In genomic region chr1:88261706-88262105, GRCm38 (mm10) we compare ENCODE assay signal across 18 mouse cellular contexts. TPM values are rescaled to one million over a fixed set of nuclear protein-coding genes. Genes with fewer than 3 reads are reported as not detected.
DNase-seq lines count a peak whose midpoint lies in the region; ATAC-seq and TF ChIP-seq lines count a peak whose summit lies in the region.
"Had no signal": no experiment of that assay in that cellular context is flagged by ENCODE, and none has a peak within 500 bp of the region (broad histone marks: within the 10 kb centered on the region; RNA-seq: fewer than 3 reads in every experiment).

No protein-coding gene starts in this region.

- H3K4me1 ChIP-seq in forebrain, embryonic 14.5 days (ENCODE audit: control insufficient read depth, insufficient read depth, low read length) = no peaks in the 10 kb centered on the region
- no peaks in the 10 kb centered on the region for H3K4me1 ChIP-seq in forebrain, embryonic 10.5 days
- no peaks in the 10 kb centered on the region for H3K4me1 ChIP-seq in limb, embryonic 14.5 days (ENCODE audit: control insufficient read depth, insufficient read depth, low read length)

- WGBS in forebrain, embryonic 14.5 days = 88% methylated on average over 7 of the region's 7 CpGs
- 89% methylated on average over 7 of the region's 7 CpGs for WGBS in forebrain, embryonic 10.5 days
- WGBS in limb, embryonic 14.5 days = 84% methylated on average over 7 of the region's 7 CpGs

- H3K27ac ChIP-seq in forebrain, embryonic 14.5 days (ENCODE audit: low read depth, low read length) = no peak overlapping the region
- H3K27ac ChIP-seq in forebrain, embryonic 10.5 days = no peak overlapping the region
- no peak overlapping the region for H3K27ac ChIP-seq in limb, embryonic 14.5 days (replicated peaks; ENCODE audit: low read depth, low read length)
- H3K27ac ChIP-seq: heart, embryonic 13.5 days had no signal

- H3K4me3 ChIP-seq in forebrain, embryonic 14.5 days (ENCODE audit: low read depth, low read length) = no peak overlapping the region
- H3K4me3 ChIP-seq in forebrain, embryonic 10.5 days = no peak overlapping the region
- H3K4me3 ChIP-seq in limb, embryonic 14.5 days (replicated peaks; ENCODE audit: low read length) = no peak overlapping the region
- H3K4me3 ChIP-seq: heart, embryonic 13.5 days had no signal

- no peak overlapping the region for H3K4me2 ChIP-seq in forebrain, embryonic 14.5 days (ENCODE audit: low read length)
- no peak overlapping the region for H3K4me2 ChIP-seq in limb, embryonic 14.5 days (replicated peaks; ENCODE audit: low read depth, low read length, severe bottlenecking)
- H3K4me2 ChIP-seq: heart, embryonic 13.5 days had no signal

- H3K9ac ChIP-seq in forebrain, embryonic 14.5 days (ENCODE audit: low read length) = no peak overlapping the region
- no peak overlapping the region for H3K9ac ChIP-seq in limb, embryonic 14.5 days (ENCODE audit: low read depth, low read length, severe bottlenecking)

- no peak for TF ChIP-seq POLR2A in limb, embryonic 14.5 days (IDR thresholded peaks at IDR 0.05; ENCODE audit: borderline replicate concordance, extremely low read depth, insufficient read depth, insufficient read length)

- DNase-seq in forebrain, embryonic 14.5 days (ENCODE audit: low spot score) = no peak
- no peak for DNase-seq in forebrain, embryonic 10.5 days (ENCODE audit: extremely low spot score, low spot score)
- DNase-seq in ovary, postnatal 36 days (ENCODE audit: low spot score) = peak; percentile 53
- no peak for DNase-seq in ovary, postnatal 10 days (ENCODE audit: low spot score)
- DNase-seq in limb, embryonic 14.5 days (ENCODE audit: low spot score) = peak; percentile 63
- DNase-seq in layer of hippocampus, adult 18-20 months (ENCODE audit: low spot score in 2 of 2) = no peak
- no peak for DNase-seq in left cerebral cortex, postnatal 25 days (ENCODE audit: low spot score in 2 of 2)
- DNase-seq: B cell, adult 2 months; cerebellum, adult 8-10 months had no signal

- H3K27me3 ChIP-seq in forebrain, embryonic 14.5 days (replicated peaks; ENCODE audit: control insufficient read depth, insufficient read depth, low read length) = no peaks in the 10 kb centered on the region
- no peaks in the 10 kb centered on the region for H3K27me3 ChIP-seq in forebrain, embryonic 10.5 days (ENCODE audit: poor library complexity, severe bottlenecking)
- no peaks in the 10 kb centered on the region for H3K27me3 ChIP-seq in limb, embryonic 14.5 days (ENCODE audit: control insufficient read depth, insufficient read depth, low read length)
- H3K27me3 ChIP-seq: heart, embryonic 13.5 days had no signal

- H3K9me3 ChIP-seq in forebrain, embryonic 14.5 days (replicated peaks; ENCODE audit: control insufficient read depth, low read length) = peaks cover 10% of the 10 kb centered on the region
- H3K9me3 ChIP-seq in forebrain, embryonic 10.5 days = peaks cover 99% of the 10 kb centered on the region
- H3K9me3 ChIP-seq in limb, embryonic 14.5 days (ENCODE audit: control insufficient read depth, low read length) = peaks cover 14% of the 10 kb centered on the region; the same call in 1 of the 2 replicates

- 0 out of 2 replicates have a peak, but pooled peaks have one; percentile 2 for ATAC-seq in forebrain, embryonic 14.5 days
- no peak for ATAC-seq in limb, embryonic 14.5 days (ENCODE audit: low FRiP score, low read depth)
- ATAC-seq: midbrain, embryonic 16.5 days had no signal

- intact Hi-C loops in left cerebral cortex, postnatal 25 days (cut with DNase I) = no loop called here

- peaks cover 76% of the 10 kb centered on the region for H3K36me3 ChIP-seq in forebrain, embryonic 14.5 days (ENCODE audit: control insufficient read depth, insufficient read depth, low read length)
- H3K36me3 ChIP-seq in forebrain, embryonic 10.5 days (replicated peaks) = peaks cover 75% of the 10 kb centered on the region
- H3K36me3 ChIP-seq in limb, embryonic 14.5 days (ENCODE audit: control insufficient read depth, insufficient read depth, low read length) = peaks cover 72% of the 10 kb centered on the region

RNA-seq across cellular contexts. Expression of gene Hjurp, which starts 15.7 kb away (rescaled TPM):
- polyA plus RNA-seq in forebrain, embryonic 14.5 days (2014; fragmentation: Nextera tagmentation; extraction: Ambion mirVana) = 64.5 and 76.3 TPM in 2 replicates
- polyA plus RNA-seq in forebrain, embryonic 10.5 days (2016; fragmentation: Nextera tagmentation; extraction: Ambion mirVana) = 223 and 224 TPM in 2 replicates
- 277 and 360 TPM in 2 replicates for polyA plus RNA-seq in limb, embryonic 14.5 days (2012; rRNA removed)
- polyA plus RNA-seq in limb, embryonic 14.5 days (2014; fragmentation: Nextera tagmentation; extraction: Ambion mirVana) = 139 and 150 TPM in 2 replicates
- total RNA-seq in layer of hippocampus, adult 18-20 months (2021) = 10 to 100 TPM; 33.1 to 39.1 TPM
- 10 to 100 TPM; 32.8 to 37.1 TPM for total RNA-seq in left cerebral cortex, postnatal 25 days (2021)

RNA-seq across cellular contexts. Expression of gene Trpm8, which starts 15.8 kb away (rescaled TPM):
- not detected in 2 replicates for polyA plus RNA-seq in forebrain, embryonic 14.5 days (2014; fragmentation: Nextera tagmentation; extraction: Ambion mirVana)
- polyA plus RNA-seq in forebrain, embryonic 10.5 days (2016; fragmentation: Nextera tagmentation; extraction: Ambion mirVana) = not detected in 2 replicates
- polyA plus RNA-seq in limb, embryonic 14.5 days (2012; rRNA removed) = not detected in 2 replicates
- polyA plus RNA-seq in limb, embryonic 14.5 days (2014; fragmentation: Nextera tagmentation; extraction: Ambion mirVana) = not detected in 2 replicates
- total RNA-seq in layer of hippocampus, adult 18-20 months (2021) = under 1 TPM in 1 of 2 experiments, not detected in 1; 0.08 TPM
- total RNA-seq in left cerebral cortex, postnatal 25 days (2021) = under 1 TPM; 0.11 to 0.21 TPM
- total RNA-seq: adrenal gland, adult 18-20 months; gastrocnemius, postnatal 4 days; hematopoietic stem cell, adult 5-6 weeks had no signal
- polyA plus RNA-seq: intestine, embryonic 14.5 days; liver, embryonic 16.5 days; neural tube, embryonic 11.5 days had no signal

RNA-seq across cellular contexts. Expression of gene Mroh2a, which starts 34.9 kb away (rescaled TPM):
- polyA plus RNA-seq in forebrain, embryonic 14.5 days (2014; fragmentation: Nextera tagmentation; extraction: Ambion mirVana) = 1.3 and 1.7 TPM in 2 replicates
- 1.3 and 1.4 TPM in 2 replicates for polyA plus RNA-seq in forebrain, embryonic 10.5 days (2016; fragmentation: Nextera tagmentation; extraction: Ambion mirVana)
- polyA plus RNA-seq in limb, embryonic 14.5 days (2012; rRNA removed) = 0.15 and 0.20 TPM in 2 replicates
- 1.7 and 2.2 TPM in 2 replicates for polyA plus RNA-seq in limb, embryonic 14.5 days (2014; fragmentation: Nextera tagmentation; extraction: Ambion mirVana)
- total RNA-seq in layer of hippocampus, adult 18-20 months (2021) = under 1 TPM in 1 of 2 experiments, not detected in 1; 0.52 TPM
- under 1 TPM in 1 of 2 experiments, not detected in 1; 0.07 TPM for total RNA-seq in left cerebral cortex, postnatal 25 days (2021)

RNA-seq across cellular contexts. Expression of gene Ugt1a1, which starts 49.9 kb away (rescaled TPM):
- polyA plus RNA-seq in forebrain, embryonic 14.5 days (2014; fragmentation: Nextera tagmentation; extraction: Ambion mirVana) = not detected in 2 replicates
- polyA plus RNA-seq in forebrain, embryonic 10.5 days (2016; fragmentation: Nextera tagmentation; extraction: Ambion mirVana) = 0.07 TPM in 1 of 2 replicates, not detected in the other
- polyA plus RNA-seq in limb, embryonic 14.5 days (2012; rRNA removed) = 1.5 and 2.3 TPM in 2 replicates
- polyA plus RNA-seq in limb, embryonic 14.5 days (2014; fragmentation: Nextera tagmentation; extraction: Ambion mirVana) = 4.3 and 5.8 TPM in 2 replicates
- total RNA-seq in layer of hippocampus, adult 18-20 months (2021) = not detected
- total RNA-seq in left cerebral cortex, postnatal 25 days (2021) = not detected
- total RNA-seq: hematopoietic stem cell, adult 5-6 weeks; left cerebral cortex, postnatal 10 days had no signal
- polyA plus RNA-seq: heart, embryonic 13.5 days; midbrain, embryonic 16.5 days; neural tube, embryonic 11.5 days had no signal

RNA-seq across cellular contexts. Expression of gene Dnajb3, which starts 56.1 kb away (rescaled TPM):
- polyA plus RNA-seq in forebrain, embryonic 14.5 days (2014; fragmentation: Nextera tagmentation; extraction: Ambion mirVana) = 11.8 and 14.4 TPM in 2 replicates
- polyA plus RNA-seq in forebrain, embryonic 10.5 days (2016; fragmentation: Nextera tagmentation; extraction: Ambion mirVana) = 8.5 and 9.5 TPM in 2 replicates
- 9.1 and 10.2 TPM in 2 replicates for polyA plus RNA-seq in limb, embryonic 14.5 days (2012; rRNA removed)
- 9.4 and 10.5 TPM in 2 replicates for polyA plus RNA-seq in limb, embryonic 14.5 days (2014; fragmentation: Nextera tagmentation; extraction: Ambion mirVana)
- total RNA-seq in layer of hippocampus, adult 18-20 months (2021) = 1 to 10 TPM; 2.9 to 3.2 TPM
- total RNA-seq in left cerebral cortex, postnatal 25 days (2021) = 1 to 10 TPM; 2.6 to 3.2 TPM
- total RNA-seq: hematopoietic stem cell, adult 5-6 weeks had no signal

Comparison
In these comparisons a context has a peak if more than half of its experiments do, and no peak if none do; other contexts are left out.
1. DNase-seq: peak in ovary, postnatal 36 days (single experiment) and limb, embryonic 14.5 days (single experiment); none in forebrain, embryonic 14.5 days (single experiment), forebrain, embryonic 10.5 days (single experiment), ovary, postnatal 10 days (single experiment), layer of hippocampus, adult 18-20 months (0 of 2) and left cerebral cortex, postnatal 25 days (0 of 2).